Mouse (Mus musculus) left cerebral cortex, postnatal 10 days (tissue): Measurements from ENCODE around the gene Arid5a. TPM values are rescaled to one million over a fixed set of nuclear protein-coding genes. Genes with fewer than 3 reads are reported as not detected.

Source experiments
- DNase-seq, 2 experiments: peaks; one replicate each; pipeline ENCODE4 v3.0.0; 2021 to 2022; ENCODE audit warnings: low spot score in 2 of 2, mixed read lengths in 1 of 2; ENCODE audit errors: extremely low spot score in 1 of 2
- intact Hi-C: fragments of 180-260 bp; cut with DNase I; formaldehyde crosslinking; loops from one replicate; pipeline ENCODE4 v1.15.1; 2025
- total RNA-seq, 2 experiments: library from RNA; stranded (reverse); gene quantifications; 2 replicates each; pipeline ENCODE4 v1.2.3; 2021

The Arid5a gene
- 10 to 100 TPM in 1 of 2 experiments, 1 to 10 TPM in 1; 9.8 to 10.5 TPM for total RNA-seq

GRCm38 (mm10) chr1:36307495-36308280, at the start of gene Arid5a:
Gene Arid5a, plus strand, starts transcription at chr1:36307733.
- intact Hi-C loops, result no loop called here
- DNase-seq, result peak; percentile 82 to 94

- DNase-seq, result no peak
- intact Hi-C loops, result loop anchor here (10.0 kb wide), 2 partner anchors 404 to 1364 kb away; no protein-coding TSS in a partner anchor
Measured at GRCm38 (mm10) chr1:36258631-36259030, 48.9 kb upstream of the Arid5a start.

- no peak for DNase-seq
- intact Hi-C loops, result loop anchor here (10.0 kb wide), 2 partner anchors 404 to 1364 kb away; no protein-coding TSS in a partner anchor
Measured at GRCm38 (mm10) chr1:36259281-36259680, 48.3 kb upstream of the Arid5a start.

GRCm38 (mm10) chr1:36260418-36260817, 47.1 kb upstream of the Arid5a start:
- no peak for DNase-seq
- intact Hi-C loops, result no loop called here

GRCm38 (mm10) chr1:36261708-36262504, 45.6 kb upstream of the Arid5a start:
- no peak for DNase-seq
- intact Hi-C loops, result no loop called here

GRCm38 (mm10) chr1:36263833-36264488, 43.6 kb upstream of the Arid5a start:
- peak; percentile 37 to 70 for DNase-seq
- intact Hi-C loops, result no loop called here

- no peak for DNase-seq
- intact Hi-C loops, result no loop called here
Measured at GRCm38 (mm10) chr1:36266293-36266692, 41.2 kb upstream of the Arid5a start.

GRCm38 (mm10) chr1:36267595-36267994, 39.9 kb upstream of the Arid5a start:
- DNase-seq, result no peak
- intact Hi-C loops, result no loop called here

GRCm38 (mm10) chr1:36269121-36269795, 38.3 kb upstream of the Arid5a start:
- peak in 1 of 2 experiments; percentile 49 for DNase-seq
- intact Hi-C loops, result no loop called here

- intact Hi-C loops, result no loop called here
Measured at GRCm38 (mm10) chr1:36270666-36271065, 36.9 kb upstream of the Arid5a start.

GRCm38 (mm10) chr1:36271516-36272230, 35.9 kb upstream of the Arid5a start:
- DNase-seq, result no peak
- intact Hi-C loops, result no loop called here

More at GRCm38 (mm10) chr1:36270666-36271065, 36.9 kb upstream of the Arid5a start:
- peak in 1 of 2 experiments; percentile 35 for DNase-seq

- DNase-seq, result peak in 1 of 2 experiments; percentile 54
- intact Hi-C loops, result no loop called here
Measured at GRCm38 (mm10) chr1:36272546-36272945, 35.0 kb upstream of the Arid5a start.

GRCm38 (mm10) chr1:36273288-36273687, 34.2 kb upstream of the Arid5a start:
- DNase-seq, result no peak
- intact Hi-C loops, result no loop called here

GRCm38 (mm10) chr1:36274455-36274854, 33.1 kb upstream of the Arid5a start, which contains the start of gene Neurl3:
Gene Neurl3, minus strand, starts transcription at chr1:36274679.
- intact Hi-C loops, result no loop called here
- no peak for DNase-seq

- no peak for DNase-seq
- intact Hi-C loops, result no loop called here
Measured at GRCm38 (mm10) chr1:36275635-36276389, 31.7 kb upstream of the Arid5a start.

GRCm38 (mm10) chr1:36277267-36278060, 30.1 kb upstream of the Arid5a start:
- intact Hi-C loops, result no loop called here
- peak; percentile 44 to 77 for DNase-seq

GRCm38 (mm10) chr1:36279202-36279601, 28.3 kb upstream of the Arid5a start:
- DNase-seq, result peak; percentile 63 to 84
- intact Hi-C loops, result no loop called here
